Mouse (Mus musculus): ENCODE data around the gene Phlpp1. TPM values are rescaled to one million over a fixed set of nuclear protein-coding genes. Genes with fewer than 3 reads are reported as not detected.

Gene Phlpp1
- total and polyA plus RNA-seq, 3 experiments: 14.8 to 38.4 (median 20.9) TPM

DNA sequence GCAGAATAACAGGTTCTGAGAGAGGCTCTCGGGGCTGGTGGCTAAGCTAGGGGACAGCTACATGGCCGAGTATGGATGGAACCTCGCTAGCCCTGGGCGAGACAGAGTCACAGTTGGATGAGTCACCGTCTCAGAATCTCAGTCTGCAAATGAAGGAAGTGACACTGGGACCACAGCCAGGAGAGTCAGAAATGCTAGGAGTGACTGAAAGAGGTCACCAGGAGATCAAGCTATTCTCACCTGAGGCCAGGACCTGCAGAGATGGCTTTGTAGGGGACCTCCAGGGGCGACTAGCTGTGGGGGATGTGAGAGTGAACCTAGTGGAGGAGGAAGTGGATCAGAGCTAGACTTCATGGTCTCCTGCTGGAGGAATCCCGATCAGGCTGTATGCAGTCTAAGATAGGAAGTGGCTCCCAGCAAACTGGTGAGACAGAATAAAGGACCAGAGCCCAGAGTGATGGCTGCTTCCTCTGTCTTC is 236.4 kb downstream of the Phlpp1 start:
- Histone ChIP-seq H3K27ac (ENCODE audit: insufficient read depth, low read depth) (no peak overlapping the region), H3K4me2 (ENCODE audit: insufficient read depth, low read depth, poor library complexity, severe bottlenecking) (peak overlapping the region; percentile 34; the same call in 1 of the 2 replicates), H3K4me3 (replicated peaks in 1 of 3; ENCODE audit: low read depth in 2 of 3, low read length in 2 of 3, poor library complexity in 1 of 3) (no peak overlapping the region), H3K36me3 (replicated peaks in 1 of 2; ENCODE audit: control insufficient read depth in 1 of 2, insufficient read depth in 1 of 2, low read length in 1 of 2) (no peaks in the 10 kb centered on the region), H3K27me3 (replicated peaks) (no peaks in the 10 kb centered on the region), H3K9me3 (replicated peaks; ENCODE audit: low read length) (no peaks in the 10 kb centered on the region), H3K4me1 (ENCODE audit: control insufficient read depth in 1 of 2, insufficient read depth in 2 of 2) (peaks cover 5 to 18% of the 10 kb centered on the region in 2 experiments; a peak in 3 of 4 replicates), H3K79me2 (replicated peaks; ENCODE audit: control insufficient read depth, extremely low read depth, insufficient read depth, poor library complexity, severe bottlenecking) (no peaks in the 10 kb centered on the region), H3K9ac (ENCODE audit: insufficient read depth, low read depth) (no peak overlapping the region)
- peak; percentile 42 for DNase-seq (ENCODE audit: extremely low read depth)
- dilution Hi-C loops (cut with MboI; ENCODE audit: extremely low pct_ligation_motif_present, extremely low pct_unique_long_range_greater_than_20kb, low sequenced_read_pairs): no loop called here
- in situ Hi-C loops (cut with MboI; ENCODE audit: low pct_ligation_motif_present, low pct_unique_long_range_greater_than_20kb, low sequenced_read_pairs): no loop called here
- TF ChIP-seq ZC3H11A (IDR thresholded peaks at IDR 0.05; ENCODE audit: low read depth, low read length) (no peak), ZMIZ1 (IDR thresholded peaks at IDR 0.05; ENCODE audit: low read depth, low read length) (no peak), SIN3A (IDR thresholded peaks at IDR 0.05; ENCODE audit: low read length) (no peak)

DNA sequence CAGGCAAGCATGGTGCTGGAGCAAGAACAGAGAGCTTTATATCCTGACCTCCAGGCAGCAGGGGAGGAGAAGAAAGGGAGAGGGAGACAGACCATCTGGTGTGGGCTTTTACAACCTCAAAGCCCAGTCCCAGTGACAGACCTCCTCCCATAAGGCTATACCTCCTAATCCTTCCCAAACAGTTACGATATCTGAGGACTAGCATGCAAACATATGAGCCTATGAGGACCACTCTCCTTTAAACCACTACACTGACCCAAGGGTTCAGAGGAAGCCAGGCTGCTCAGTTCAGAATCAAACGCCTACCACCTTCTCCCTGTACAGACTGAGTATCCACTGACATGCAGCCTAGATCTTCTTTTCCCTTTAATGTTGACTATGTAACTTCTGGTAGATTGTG is 239.3 kb downstream of the Phlpp1 start:
- no peaks in the 10 kb centered on the region for H3K27me3 ChIP-seq (replicated peaks)
- dilution Hi-C loops (cut with MboI; ENCODE audit: extremely low pct_ligation_motif_present, extremely low pct_unique_long_range_greater_than_20kb, low sequenced_read_pairs): no loop called here
- TF ChIP-seq NELFE (IDR thresholded peaks at IDR 0.05; ENCODE audit: low read depth, low read length) (no peak), TCF12 (IDR thresholded peaks at IDR 0.05; ENCODE audit: low read depth, low read length) (no peak), ZKSCAN1 (IDR thresholded peaks at IDR 0.05; ENCODE audit: borderline replicate concordance, low read depth, low read length) (no peak), KAT2A (IDR thresholded peaks at IDR 0.05; ENCODE audit: insufficient replicate concordance, low read length) (no peak), ELF1 (IDR thresholded peaks at IDR 0.05; ENCODE audit: low read depth, low read length) (no peak), SMC3 (IDR thresholded peaks at IDR 0.05; ENCODE audit: low read depth, low read length) (no peak), NRF1 (IDR thresholded peaks at IDR 0.05; ENCODE audit: low read depth, low read length) (no peak), HCFC1 (IDR thresholded peaks at IDR 0.05; ENCODE audit: low read depth, low read length) (no peak), IRF4 (IDR thresholded peaks at IDR 0.05; ENCODE audit: low read depth, low read length) (no peak), SIN3A (IDR thresholded peaks at IDR 0.05; ENCODE audit: low read length) (no peak), POLR2AphosphoS2 (IDR thresholded peaks at IDR 0.05; ENCODE audit: low read depth, low read length) (no peak), MAFK (IDR thresholded peaks at IDR 0.05; ENCODE audit: insufficient replicate concordance, low read length) (no peak)

More for the DNA sequence above, 239.3 kb downstream of the Phlpp1 start:
- in situ Hi-C loops (cut with MboI; ENCODE audit: low pct_ligation_motif_present, low pct_unique_long_range_greater_than_20kb, low sequenced_read_pairs): no loop called here
- no peak for DNase-seq (ENCODE audit: extremely low read depth)
- H3K9ac ChIP-seq (ENCODE audit: insufficient read depth, low read depth): no peak overlapping the region
- no peak overlapping the region for H3K4me3 ChIP-seq (replicated peaks in 1 of 3; ENCODE audit: low read depth in 2 of 3, low read length in 2 of 3, poor library complexity in 1 of 3)
- no peaks in the 10 kb centered on the region for H3K36me3 ChIP-seq (replicated peaks in 1 of 2; ENCODE audit: control insufficient read depth in 1 of 2, insufficient read depth in 1 of 2, low read length in 1 of 2)
- no peaks in the 10 kb centered on the region for H3K79me2 ChIP-seq (replicated peaks; ENCODE audit: control insufficient read depth, extremely low read depth, insufficient read depth, poor library complexity, severe bottlenecking)
- H3K4me1 ChIP-seq (ENCODE audit: control insufficient read depth in 1 of 2, insufficient read depth in 2 of 2): peaks cover 5 to 13% of the 10 kb centered on the region in 2 experiments; a peak in 3 of 4 replicates
- no peaks in the 10 kb centered on the region for H3K9me3 ChIP-seq (replicated peaks; ENCODE audit: low read length)
- no peak overlapping the region for H3K4me2 ChIP-seq (ENCODE audit: insufficient read depth, low read depth, poor library complexity, severe bottlenecking)
- H3K27ac ChIP-seq (ENCODE audit: insufficient read depth, low read depth): no peak overlapping the region

Measured in CH12.LX (cell line).